ENCODE assay signal across 24 mouse cellular contexts in the genomic region with DNA sequence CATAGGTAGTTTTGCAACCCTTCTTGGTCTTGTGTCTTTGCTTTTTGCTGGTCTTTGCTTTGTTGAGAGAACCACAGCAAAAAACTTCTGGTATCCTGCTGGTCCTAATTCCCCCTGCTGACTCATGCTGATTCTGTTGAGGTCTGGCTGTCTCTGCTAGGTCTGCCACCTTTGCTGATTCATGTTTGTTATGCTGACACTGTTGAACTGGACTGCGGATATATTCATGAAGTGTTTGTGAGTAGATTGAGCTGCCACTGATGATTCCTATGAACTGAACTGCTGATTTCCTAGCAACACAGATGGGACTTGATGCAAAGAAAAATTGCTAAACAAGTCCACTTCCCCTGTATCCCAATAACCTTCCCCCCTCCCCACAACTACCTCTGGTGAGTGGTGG.
DNase-seq lines count a peak whose midpoint lies in the region; ATAC-seq and TF ChIP-seq lines count a peak whose summit lies in the region.
"Had no signal": no experiment of that assay in that cellular context is flagged by ENCODE, and none has a peak within 500 bp of the region (broad histone marks: within the 10 kb centered on the region; RNA-seq: fewer than 3 reads in every experiment).

No protein-coding gene starts in this region.

- H3K27ac ChIP-seq in lung, embryonic 16.5 days (ENCODE audit: low read length), result no peak overlapping the region
- no peak overlapping the region for H3K27ac ChIP-seq in stomach, postnatal 0 days (replicated peaks)
- H3K27ac ChIP-seq: forebrain, embryonic 10.5 days; forebrain, embryonic 13.5 days; heart, adult 2 months; heart, embryonic 10.5 days; heart, embryonic 13.5 days; hindbrain, embryonic 12.5 days; hindbrain, embryonic 15.5 days had no signal

- H3K4me1 ChIP-seq in lung, embryonic 16.5 days (replicated peaks; ENCODE audit: control insufficient read depth, insufficient read depth, low read length), result no peaks in the 10 kb centered on the region
- no peaks in the 10 kb centered on the region for H3K4me1 ChIP-seq in stomach, postnatal 0 days (replicated peaks; ENCODE audit: control insufficient read depth, insufficient read depth)
- H3K4me1 ChIP-seq: forebrain, embryonic 10.5 days; forebrain, embryonic 13.5 days; heart, embryonic 10.5 days; heart, embryonic 13.5 days; hindbrain, embryonic 12.5 days; hindbrain, embryonic 15.5 days had no signal

- H3K36me3 ChIP-seq in lung, embryonic 16.5 days (ENCODE audit: control insufficient read depth, insufficient read depth, low read length), result no peaks in the 10 kb centered on the region
- no peaks in the 10 kb centered on the region for H3K36me3 ChIP-seq in stomach, postnatal 0 days (ENCODE audit: control insufficient read depth, insufficient read depth, low read length)
- H3K36me3 ChIP-seq: forebrain, embryonic 10.5 days; heart, embryonic 10.5 days; heart, embryonic 13.5 days; hindbrain, embryonic 12.5 days; hindbrain, embryonic 15.5 days had no signal

- no peak for TF ChIP-seq EP300 in stomach, postnatal 0 days (optimal IDR thresholded peaks at IDR 0.05)

- no peaks in the 10 kb centered on the region for H3K9me3 ChIP-seq in lung, embryonic 16.5 days (ENCODE audit: control insufficient read depth, low read length)
- no peaks in the 10 kb centered on the region for H3K9me3 ChIP-seq in stomach, postnatal 0 days (ENCODE audit: control insufficient read depth, low read length)
- H3K9me3 ChIP-seq: forebrain, embryonic 10.5 days; forebrain, embryonic 13.5 days; heart, embryonic 10.5 days; heart, embryonic 13.5 days; hindbrain, embryonic 12.5 days; hindbrain, embryonic 15.5 days had no signal

- no peak overlapping the region for H3K4me3 ChIP-seq in lung, embryonic 16.5 days (ENCODE audit: low read length)
- no peak overlapping the region for H3K4me3 ChIP-seq in stomach, postnatal 0 days (ENCODE audit: low read depth, low read length)
- H3K4me3 ChIP-seq: forebrain, embryonic 10.5 days; forebrain, embryonic 13.5 days; heart, adult 2 months; heart, embryonic 10.5 days; heart, embryonic 13.5 days; hindbrain, embryonic 12.5 days; hindbrain, embryonic 15.5 days had no signal

- no peak overlapping the region for H3K4me2 ChIP-seq in lung, embryonic 16.5 days (ENCODE audit: low read depth, low read length)
- no peak overlapping the region for H3K4me2 ChIP-seq in stomach, postnatal 0 days (replicated peaks; ENCODE audit: low read depth)
- H3K4me2 ChIP-seq: forebrain, embryonic 13.5 days; heart, embryonic 13.5 days; hindbrain, embryonic 12.5 days; hindbrain, embryonic 15.5 days had no signal

- no peak overlapping the region for H3K9ac ChIP-seq in lung, embryonic 16.5 days (ENCODE audit: low read length)
- H3K9ac ChIP-seq in stomach, postnatal 0 days (ENCODE audit: low read length), result no peak overlapping the region
- H3K9ac ChIP-seq: forebrain, embryonic 13.5 days; heart, embryonic 13.5 days; hindbrain, embryonic 12.5 days; hindbrain, embryonic 15.5 days had no signal

- WGBS in lung, embryonic 16.5 days, result 50% methylated on average over 1 of the region's 1 CpGs
- WGBS in stomach, postnatal 0 days, result 71% methylated on average over 1 of the region's 1 CpGs

- peak; percentile 68; the same call in 1 of the 2 replicates for ATAC-seq in lung, embryonic 16.5 days (ENCODE audit: low read depth)
- ATAC-seq in megakaryocyte, adult 5-6 weeks (ENCODE audit: poor library complexity, severe bottlenecking), result no peak
- ATAC-seq in stomach, postnatal 0 days (ENCODE audit: low FRiP score, low TSS enrichment), result no peak
- ATAC-seq: forebrain, embryonic 13.5 days; forebrain, embryonic 16.5 days; Patski had no signal

- no peaks in the 10 kb centered on the region for H3K27me3 ChIP-seq in lung, embryonic 16.5 days (ENCODE audit: control insufficient read depth, insufficient read depth, low read depth, low read length)
- no peaks in the 10 kb centered on the region for H3K27me3 ChIP-seq in stomach, postnatal 0 days (ENCODE audit: control insufficient read depth, insufficient read depth, low read length)
- H3K27me3 ChIP-seq: forebrain, embryonic 13.5 days; heart, embryonic 13.5 days; hindbrain, embryonic 12.5 days; hindbrain, embryonic 15.5 days; Patski had no signal

- no peak for DNase-seq in lung, postnatal 25 days (ENCODE audit: low spot score)
- DNase-seq in 416B (ENCODE audit: low read depth), result peak; percentile 21
- DNase-seq in Muller cell, postnatal 12 days (ENCODE audit: inconsistent ontology term), result peak; percentile 46
- no peak for DNase-seq in stomach, postnatal 0 days (ENCODE audit: low spot score)
- DNase-seq: adrenal gland, postnatal 10 days; adrenal gland, postnatal 36 days; cerebellum, adult 18-20 months; cerebellum, adult 9-10 months; cerebellum, postnatal 14 days; gastrocnemius, postnatal 10 days; gastrocnemius, postnatal 36 days; heart, adult 2 months; heart, postnatal 14 days; heart, postnatal 4 days had no signal

- TF ChIP-seq CTCF in stomach, postnatal 0 days (IDR thresholded peaks at IDR 0.05; ENCODE audit: low read depth), result no peak

Comparison
In these comparisons a context has a peak if more than half of its experiments do, and no peak if none do; other contexts are left out.
1. DNase-seq: peak in 416B (single experiment) and Muller cell, postnatal 12 days (single experiment); none in lung, postnatal 25 days (single experiment) and stomach, postnatal 0 days (single experiment).